Mouse (Mus musculus) CH12.LX (cell line): ENCODE measurements at regions not wholly inside any gene's neighbourhood (a gene's known extent, or its start where the extent isn't known, plus 50 kb on each side); places are given as distances from the start of the nearest gene placed in this dataset.

Experiments used
- CHD2 ChIP-seq: IDR thresholded peaks from 2 replicates; pipeline ENCODE4 v1.6.1; 2011; ENCODE audit warnings: low read length, improper control_type of control experiment
- CTCF ChIP-seq, 2 experiments: IDR thresholded peaks in 1 of 2; conservative IDR thresholded peaks in 1 of 2; 2 replicates each; pipeline ENCODE4 v1.5.1; 2011 to 2012; ENCODE audit warnings: low read depth in 2 of 2, low read length in 2 of 2, improper control_type of control experiment in 1 of 2, inconsistent platforms in 1 of 2, mild to moderate bottlenecking in 1 of 2, moderate library complexity in 1 of 2
- ELF1 ChIP-seq: IDR thresholded peaks from 2 replicates; pipeline ENCODE4 v1.6.1; 2014; ENCODE audit warnings: low read depth, mild to moderate bottlenecking, inconsistent platforms, low read length, improper control_type of control experiment
- EP300 ChIP-seq: IDR thresholded peaks from 2 replicates; pipeline ENCODE4 v1.6.1; 2011; ENCODE audit warnings: low read length, improper control_type of control experiment
- GABPA ChIP-seq: IDR thresholded peaks from 2 replicates; pipeline ENCODE4 v1.6.1; 2012; ENCODE audit warnings: low read depth, low read length, improper control_type of control experiment, inconsistent platforms; ENCODE audit not compliant: insufficient replicate concordance
- JUND ChIP-seq: conservative IDR thresholded peaks from 2 replicates; pipeline ENCODE4 v1.6.1; 2011; ENCODE audit warnings: low read depth, low read length, improper control_type of control experiment
- KAT2A ChIP-seq: IDR thresholded peaks from 2 replicates; pipeline ENCODE4 v1.6.1; 2012; ENCODE audit warnings: low read length, improper control_type of control experiment, inconsistent platforms; ENCODE audit not compliant: insufficient replicate concordance
- NELFE ChIP-seq: IDR thresholded peaks from 2 replicates; pipeline ENCODE4 v1.6.1; 2011; ENCODE audit warnings: low read depth, low read length, improper control_type of control experiment
- POLR2A ChIP-seq: IDR thresholded peaks from 2 replicates; pipeline ENCODE4 v1.6.1; 2011; ENCODE audit warnings: low read depth, mild to moderate bottlenecking, improper control_type of control experiment, low read length
- POLR2AphosphoS2 ChIP-seq: IDR thresholded peaks from 2 replicates; pipeline ENCODE4 v1.6.1; 2011; ENCODE audit warnings: low read depth, low read length, improper control_type of control experiment

DNA sequence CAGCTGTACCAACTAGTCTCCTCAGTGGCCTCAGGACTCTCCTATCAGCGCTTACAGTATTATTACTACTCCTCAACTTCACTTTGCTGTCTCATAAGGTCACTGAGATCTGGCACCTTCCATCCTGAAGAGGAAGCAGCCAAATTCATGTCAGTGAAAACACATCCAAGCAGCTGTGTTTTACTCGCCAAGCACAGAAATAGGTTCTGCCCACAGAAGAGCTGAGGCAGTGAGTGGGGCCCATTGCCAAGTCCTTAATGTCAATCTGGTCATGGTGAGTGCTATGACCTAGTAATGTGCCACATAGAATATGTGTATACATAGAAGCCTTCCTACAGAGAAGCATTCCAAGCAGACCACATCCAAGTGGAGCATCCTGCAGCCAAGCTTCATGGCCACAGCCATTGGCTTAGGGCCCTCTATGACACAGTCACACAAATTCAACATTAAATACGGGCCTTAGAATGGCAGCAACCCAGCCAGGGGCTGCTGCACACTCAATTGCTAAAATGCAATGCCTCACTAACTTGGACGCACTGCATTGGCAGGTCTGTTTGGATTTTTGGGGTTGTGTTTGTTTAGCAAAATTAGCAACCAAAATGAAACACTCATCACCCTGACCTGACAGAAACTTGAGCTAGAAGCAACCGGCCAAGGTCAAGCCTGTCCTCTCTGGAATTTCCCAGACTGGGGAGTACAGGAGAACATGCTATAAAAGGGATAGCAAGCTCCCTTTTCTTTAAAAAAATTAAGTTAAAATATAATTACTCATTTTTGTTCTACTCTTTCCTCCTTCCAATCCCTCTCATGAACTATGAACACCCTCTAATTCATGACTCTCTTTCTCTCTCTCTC is 195.7 kb upstream of the Vstm2b start:
- TF ChIP-seq CHD2 (no peak), CTCF (conservative IDR thresholded peaks at IDR 0.05 in 1 of 2, IDR thresholded peaks at IDR 0.05 in 1 of 2; ENCODE audit: low read depth in 2 of 2, low read length in 2 of 2) (no peak), EP300 (no peak), ELF1 (no peak), POLR2AphosphoS2 (no peak), KAT2A (no peak), JUND (no peak), NELFE (no peak), POLR2A (no peak), GABPA (no peak)
